Mouse (Mus musculus) hindlimb bud, embryonic 11.5 days (tissue): Measurements from ENCODE around the gene Fscn1.

Experiments
- DNase-seq: peaks from one replicate; pipeline ENCODE4 v3.0.0-alpha.2; 2012; ENCODE audit warnings: low read depth, low spot score; ENCODE audit errors: extremely low spot score

The Fscn1 gene

DNA sequence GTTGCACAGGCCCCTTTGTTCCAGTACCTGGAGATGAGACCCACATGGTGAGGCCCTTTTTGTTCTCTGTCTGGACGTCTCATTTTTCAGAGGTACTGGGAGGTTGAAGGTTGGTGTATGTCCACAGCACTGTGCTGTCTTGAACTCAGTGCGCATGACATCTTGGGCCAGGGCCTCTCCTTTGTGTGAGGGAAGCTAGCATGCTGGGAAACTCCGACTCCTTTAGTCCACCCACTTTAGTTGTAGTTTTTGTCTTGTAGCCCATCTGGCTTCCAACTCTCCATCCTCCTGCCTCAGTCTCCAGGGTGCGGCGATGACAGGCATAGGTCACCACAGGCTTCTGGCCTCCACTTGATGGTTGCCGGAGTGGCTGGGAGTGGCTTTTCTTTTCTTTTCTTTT, 4.5 kb downstream of the Fscn1 start:
- no peak for DNase-seq

DNA sequence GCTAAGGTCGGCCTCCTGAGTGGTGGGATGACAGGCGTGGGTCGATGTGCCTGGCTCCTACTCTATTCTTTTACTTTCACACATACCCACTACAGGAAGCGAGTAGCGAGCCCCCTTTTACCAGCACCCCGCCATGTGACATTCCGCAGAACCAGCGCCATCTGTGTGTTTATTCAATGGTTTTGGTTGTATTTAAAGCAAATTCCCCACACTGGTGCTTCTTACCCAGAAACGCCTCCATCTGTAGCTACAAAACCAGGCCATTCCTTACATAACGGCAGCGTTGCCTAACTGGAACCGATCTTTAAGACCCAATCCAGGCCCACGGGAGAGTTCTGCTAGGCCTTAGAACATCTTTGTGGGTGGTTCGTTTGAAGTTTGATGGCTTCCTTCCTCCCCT, 8.3 kb downstream of the Fscn1 start:
- no peak for DNase-seq

DNA sequence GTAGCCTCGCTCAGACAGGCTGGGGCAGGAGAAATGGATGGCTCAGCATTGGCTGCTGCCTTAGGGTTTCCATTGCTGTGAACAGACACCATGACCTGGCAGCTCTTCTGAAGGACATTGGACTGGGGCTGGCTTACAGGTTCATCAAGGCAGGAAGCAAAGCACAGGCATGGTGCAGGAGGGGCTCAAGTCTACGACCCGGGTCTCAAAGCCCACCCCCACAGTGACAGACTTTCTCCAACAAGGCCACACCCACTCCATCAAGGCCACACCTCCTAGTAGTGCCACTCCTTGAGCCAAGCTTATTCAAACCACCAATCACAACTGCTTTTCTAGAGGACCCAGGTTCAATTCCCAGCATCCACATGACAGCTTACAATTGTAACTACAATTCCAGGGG, 13.8 kb downstream of the Fscn1 start:
- no peak for DNase-seq

DNA sequence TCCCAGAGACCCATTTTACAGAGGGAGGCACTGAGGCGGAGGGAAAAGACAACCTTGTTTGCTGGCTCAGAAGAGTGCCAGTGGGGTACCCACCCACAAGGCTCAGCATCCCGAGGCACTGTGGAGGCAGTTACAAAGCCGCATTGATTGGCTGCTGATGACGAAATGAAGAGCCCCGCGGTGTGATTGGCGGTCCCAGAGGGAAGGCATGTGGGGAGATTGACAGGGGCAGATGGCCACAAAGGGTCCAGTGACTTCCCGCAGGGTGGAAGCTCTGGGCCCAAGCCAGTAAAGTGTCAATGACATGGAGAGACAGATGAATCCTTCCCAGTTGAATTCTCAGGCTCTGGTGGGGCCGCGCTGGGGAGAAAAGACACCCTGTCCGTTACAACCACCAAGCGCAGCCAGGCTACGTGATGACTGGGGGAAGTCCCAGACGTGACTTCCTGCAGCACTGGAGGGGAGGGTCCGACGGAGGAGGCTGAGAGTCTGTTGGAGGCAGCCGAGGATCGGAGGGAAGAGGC, 14.5 kb downstream of the Fscn1 start:
- no peak for DNase-seq

DNA sequence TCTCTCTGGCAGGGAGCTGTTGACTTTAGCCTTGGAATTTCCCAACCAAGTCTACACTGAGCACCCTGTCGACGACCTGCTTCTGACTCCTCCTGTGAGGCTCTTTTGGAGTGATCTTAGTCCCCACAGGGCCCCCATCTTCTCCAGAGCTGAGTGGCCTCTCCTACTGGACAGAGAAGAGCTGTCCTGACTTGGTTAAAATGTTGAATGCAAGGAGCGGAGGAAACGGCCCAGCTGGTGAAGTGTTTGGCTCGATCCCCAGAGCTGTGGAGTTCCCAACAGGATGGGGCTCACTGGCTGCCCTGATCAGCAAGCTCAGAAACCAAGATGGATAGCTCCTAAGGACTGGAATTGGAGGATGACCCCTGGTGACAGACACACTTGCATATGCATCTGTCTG, 16.4 kb downstream of the Fscn1 start:
- DNase-seq = no peak

DNA sequence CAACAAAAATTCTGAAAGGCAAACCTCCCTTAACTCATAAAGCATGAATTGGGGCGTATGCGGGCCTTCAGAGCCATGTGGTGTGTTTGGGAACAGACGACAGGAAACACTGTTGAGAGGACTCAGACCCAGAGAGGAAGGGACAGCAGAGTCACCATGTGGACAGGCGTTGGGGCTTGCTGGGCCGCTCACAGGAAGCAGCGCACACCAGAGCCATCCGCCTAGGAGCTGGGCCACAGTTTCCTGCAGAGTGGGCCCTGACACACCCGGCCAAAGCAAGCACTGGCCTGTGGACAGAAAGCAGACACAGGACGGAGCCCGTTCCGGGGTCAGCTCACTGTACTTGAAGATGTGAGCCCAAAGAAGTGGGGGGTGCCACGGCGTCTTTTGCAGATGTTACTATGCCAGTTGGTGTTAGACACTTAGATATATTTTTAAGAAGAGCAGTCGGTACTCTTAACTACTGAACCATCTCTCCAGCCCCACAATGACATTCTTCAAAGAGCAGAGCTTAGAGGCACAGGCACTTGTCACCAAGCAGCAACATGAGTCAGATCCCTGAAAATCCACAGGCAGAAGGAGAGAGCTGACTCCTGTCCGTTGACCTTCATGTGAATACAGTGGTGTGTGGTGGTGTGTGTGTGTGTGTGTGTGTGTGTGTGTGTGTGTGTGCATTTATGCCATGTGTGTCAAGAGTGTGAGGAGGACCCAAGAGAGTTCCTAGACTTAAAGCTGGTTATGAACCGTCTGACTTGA, 22.1 kb downstream of the Fscn1 start:
- DNase-seq = no peak

DNA sequence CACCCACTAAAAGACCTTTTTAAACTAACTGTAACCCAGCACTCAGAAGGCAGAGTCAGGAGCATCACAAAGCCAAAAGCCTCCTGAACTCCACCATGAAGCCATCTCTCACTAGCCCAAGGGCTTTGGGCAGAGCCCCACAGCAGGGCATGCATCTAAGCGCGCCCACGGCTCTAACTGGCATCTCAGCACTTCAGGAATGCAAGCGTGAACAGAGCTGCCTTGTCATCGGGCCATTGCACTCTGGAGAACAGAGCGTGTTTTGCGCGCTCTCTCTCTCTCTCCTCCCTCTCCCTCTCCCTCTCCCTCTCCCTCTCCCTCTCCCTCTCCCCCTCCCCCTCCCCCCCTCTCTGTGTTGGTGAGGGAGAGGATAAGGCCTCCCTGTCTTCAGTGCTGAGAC, 23.0 kb downstream of the Fscn1 start:
- no peak for DNase-seq

DNA sequence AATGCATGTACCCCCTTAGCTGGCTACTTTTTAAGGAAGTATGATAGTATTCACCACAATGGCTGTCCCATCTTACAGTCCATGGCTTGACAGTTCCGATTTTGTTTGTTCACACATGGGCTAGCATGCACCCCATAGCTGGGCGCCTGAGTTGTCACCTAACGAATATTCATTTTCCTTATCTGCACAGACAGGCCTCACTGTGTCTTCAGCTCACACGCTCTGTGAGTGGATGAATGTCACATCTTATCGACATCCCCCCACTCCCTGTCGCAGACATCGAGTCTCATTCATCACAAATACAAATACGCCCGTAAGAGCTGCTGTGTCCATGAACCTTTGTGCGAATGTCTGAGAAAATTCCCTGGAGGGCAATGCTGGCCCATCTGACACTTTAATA, 24.1 kb downstream of the Fscn1 start:
- DNase-seq = no peak

DNA sequence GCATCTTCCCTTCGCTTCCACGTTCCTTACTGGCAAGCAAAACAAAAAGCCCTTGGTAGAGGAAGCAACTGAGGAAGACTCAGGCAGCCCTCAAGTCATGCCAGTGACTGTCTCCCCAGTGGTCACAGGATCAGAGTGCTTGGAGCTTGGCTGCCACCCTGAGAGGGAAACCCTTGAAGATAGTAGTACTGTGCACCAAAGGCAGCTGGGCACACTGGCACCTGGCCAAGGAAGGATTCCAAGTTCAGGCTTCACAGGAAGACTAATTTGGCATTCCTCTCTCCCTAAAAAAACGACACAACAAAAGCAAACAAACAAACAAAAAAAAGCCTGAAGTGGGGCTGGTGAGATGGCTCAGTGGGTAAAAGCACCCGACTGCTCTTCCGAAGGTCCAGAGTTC, 28.4 kb downstream of the Fscn1 start:
- no peak for DNase-seq

DNA sequence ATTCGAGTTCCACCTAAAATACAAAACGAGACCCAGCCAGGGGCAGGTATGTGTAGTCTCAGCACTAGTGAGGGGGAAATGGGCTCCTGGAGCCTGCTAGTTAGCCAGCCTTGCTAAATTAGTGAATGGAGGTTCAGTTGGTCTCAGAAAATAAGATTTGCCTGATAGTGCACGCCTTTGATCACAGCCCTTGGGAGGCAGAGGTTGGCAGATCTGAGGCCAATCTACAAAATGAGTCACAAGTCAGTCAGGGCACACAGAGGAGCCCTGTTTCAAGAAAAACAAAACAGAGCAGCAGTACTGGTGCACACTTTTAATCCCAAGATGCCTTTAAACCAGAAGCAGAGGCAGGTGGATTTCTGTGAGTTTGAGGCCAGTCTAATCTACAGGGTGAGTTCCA, 29.0 kb downstream of the Fscn1 start:
- no peak for DNase-seq

DNA sequence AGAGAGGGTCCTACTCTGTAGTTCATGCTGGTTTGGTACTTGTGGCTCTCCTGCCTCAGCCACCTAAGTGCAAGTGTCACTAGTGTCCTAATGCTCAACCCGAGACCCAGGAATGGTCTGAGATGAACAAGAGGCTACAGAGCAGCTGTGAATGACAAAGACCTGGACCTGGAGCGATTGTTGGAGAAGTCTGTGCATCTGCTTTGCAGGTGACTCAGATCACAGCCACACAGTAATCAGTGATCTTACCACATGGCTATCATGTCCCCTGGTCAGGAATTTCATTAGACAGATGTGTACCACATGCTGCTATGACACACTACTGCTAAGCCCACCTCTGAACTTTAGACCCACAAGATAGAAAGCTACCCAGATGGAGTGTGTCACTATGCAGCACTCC, 34.6 kb downstream of the Fscn1 start:
- DNase-seq = no peak

DNA sequence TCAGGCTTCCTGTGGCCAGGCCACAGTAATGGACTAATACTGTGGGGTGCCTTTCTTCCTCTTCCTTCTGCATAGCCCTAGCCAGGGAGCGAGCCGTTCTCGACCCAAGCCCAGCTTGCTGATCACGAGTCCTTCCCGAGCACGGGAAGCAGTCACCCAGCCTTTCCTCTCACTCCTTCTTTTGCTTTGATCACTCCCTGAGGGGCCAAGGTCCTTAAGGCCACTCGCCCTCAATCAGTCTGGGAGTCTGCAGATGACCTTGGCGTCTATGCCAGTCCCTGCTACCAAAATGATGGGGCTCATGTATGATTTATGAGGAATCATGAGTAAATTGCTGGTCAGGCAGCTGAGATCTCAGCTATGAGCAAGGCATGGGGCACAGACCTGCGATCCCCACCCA, 37.4 kb downstream of the Fscn1 start:
- no peak for DNase-seq

DNA sequence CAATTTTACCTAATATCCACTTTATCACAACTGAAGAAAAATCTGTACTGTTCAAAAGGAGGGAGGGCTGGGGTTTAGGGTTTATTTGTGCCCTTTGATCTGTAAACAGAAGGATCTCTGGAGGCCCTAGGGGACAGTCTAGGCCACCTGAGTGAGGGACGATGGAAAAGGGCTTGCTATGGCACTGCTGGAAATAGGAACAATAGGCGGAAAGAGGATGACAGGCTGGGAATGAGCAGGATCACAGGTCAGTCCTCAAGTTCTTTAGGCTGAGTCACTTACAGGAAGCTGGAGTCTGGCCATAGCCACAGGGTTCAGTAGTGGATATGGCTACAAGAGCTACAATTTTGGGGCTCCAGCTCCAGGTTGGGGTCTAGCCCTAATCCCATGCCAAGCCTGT, 38.0 kb downstream of the Fscn1 start:
- no peak for DNase-seq

DNA sequence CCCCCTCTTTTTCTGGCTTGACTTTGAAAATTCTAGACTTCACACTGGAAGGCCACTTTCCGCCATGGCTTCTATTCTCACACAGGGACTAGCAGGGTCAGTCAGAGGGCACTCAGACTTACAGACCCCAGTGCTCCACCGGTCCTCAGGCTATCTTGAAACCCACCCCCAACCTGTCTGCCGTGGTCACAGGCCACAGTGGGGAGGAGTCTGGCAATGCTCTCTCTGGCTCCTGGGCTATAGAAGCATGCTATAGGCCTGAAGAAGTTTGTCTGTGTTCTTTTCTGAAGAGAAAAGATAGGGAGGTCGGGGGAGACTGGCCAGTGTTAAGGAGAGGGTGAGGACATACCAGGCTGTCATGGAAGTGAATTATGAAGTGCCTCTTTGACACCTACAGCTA, 39.9 kb downstream of the Fscn1 start:
- no peak for DNase-seq

DNA sequence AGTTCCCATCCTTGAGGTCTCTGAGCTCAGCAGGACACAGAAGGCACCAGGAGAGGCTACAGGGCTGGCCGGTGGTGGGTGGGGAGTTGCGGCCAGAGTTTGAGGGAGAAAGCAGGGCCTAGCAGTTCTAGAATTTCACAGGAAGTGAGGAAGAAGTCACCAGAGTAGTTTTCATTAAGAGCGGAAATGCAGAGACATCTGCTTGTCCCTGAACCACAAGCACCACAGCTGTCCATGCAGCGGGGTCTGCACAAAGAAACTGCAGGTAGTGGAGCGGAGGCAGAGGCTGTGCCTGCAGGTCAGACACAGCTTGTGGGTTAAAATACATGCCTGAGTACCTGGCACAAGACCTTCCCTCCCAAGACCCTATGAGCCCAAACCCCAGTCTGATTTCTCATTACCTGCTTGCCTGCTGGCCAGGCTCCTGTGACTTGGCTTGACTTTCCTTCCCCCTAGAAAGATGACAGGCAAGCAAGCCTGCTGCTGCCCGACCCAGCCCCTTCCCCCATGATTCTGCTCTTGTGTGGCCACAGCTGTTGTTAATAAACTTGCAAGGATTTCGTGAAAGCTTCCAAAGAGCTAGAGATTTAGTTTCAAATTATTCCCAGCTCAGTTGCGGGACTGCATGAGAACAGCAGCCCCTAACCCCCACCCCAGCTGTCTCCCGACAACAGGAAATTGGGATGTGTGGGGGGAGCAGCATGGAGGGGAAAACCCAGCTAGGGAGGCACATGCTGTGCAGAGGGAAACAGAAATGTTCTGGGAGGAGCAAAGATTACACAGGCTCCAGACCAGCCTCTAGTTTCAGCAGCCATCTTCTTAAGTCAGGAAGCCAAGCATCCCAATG, 40.7 kb downstream of the Fscn1 start:
- peak; percentile 86 for DNase-seq

DNA sequence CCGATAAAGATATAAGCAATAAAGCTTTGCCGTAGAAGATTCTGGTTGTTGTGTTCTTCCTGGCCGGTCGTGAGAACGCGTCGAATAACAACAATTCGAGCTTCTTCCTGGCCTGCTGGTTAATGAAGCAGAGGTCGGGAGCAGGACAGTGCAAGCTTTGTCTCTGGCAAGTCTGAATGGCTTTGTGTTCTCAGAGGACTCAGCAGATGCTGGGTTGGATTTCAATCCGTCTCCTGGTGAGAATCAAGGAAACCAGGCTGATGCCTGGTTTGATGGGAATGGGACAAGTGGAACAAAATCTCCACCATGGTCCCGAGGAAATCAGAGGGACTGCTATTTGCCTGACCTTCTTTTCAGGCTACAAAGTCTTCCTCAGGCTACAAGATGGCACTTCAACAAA, 49.2 kb downstream of the Fscn1 start:
- no peak for DNase-seq

DNA sequence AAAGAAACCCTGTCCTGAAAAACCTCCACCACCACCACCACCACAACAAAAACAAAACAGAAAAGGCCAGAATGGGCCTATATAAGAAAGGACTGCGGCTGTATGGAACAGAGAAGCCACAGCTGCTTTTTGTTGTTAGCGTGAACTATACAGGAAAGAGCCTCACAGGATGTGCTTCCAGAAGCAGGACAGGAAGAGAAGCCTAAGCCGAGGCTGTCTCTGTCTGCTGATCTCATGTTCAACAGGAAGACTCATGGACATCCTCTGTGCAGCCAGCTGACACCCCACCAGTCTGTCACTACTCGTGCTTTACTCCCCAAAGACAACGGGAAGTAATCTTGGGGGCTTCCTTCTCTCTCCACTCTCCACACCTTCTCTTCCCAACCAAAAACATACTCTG, 57.3 kb downstream of the Fscn1 start:
- DNase-seq = no peak
